Mouse (Mus musculus) layer of hippocampus, adult 9-10 months (tissue): Measurements from ENCODE around the gene Adck2.

ENCODE experiments used
- DNase-seq: peaks from one replicate; pipeline ENCODE4 v3.0.0; 2022; ENCODE audit warnings: low spot score

Gene Adck2

DNA sequence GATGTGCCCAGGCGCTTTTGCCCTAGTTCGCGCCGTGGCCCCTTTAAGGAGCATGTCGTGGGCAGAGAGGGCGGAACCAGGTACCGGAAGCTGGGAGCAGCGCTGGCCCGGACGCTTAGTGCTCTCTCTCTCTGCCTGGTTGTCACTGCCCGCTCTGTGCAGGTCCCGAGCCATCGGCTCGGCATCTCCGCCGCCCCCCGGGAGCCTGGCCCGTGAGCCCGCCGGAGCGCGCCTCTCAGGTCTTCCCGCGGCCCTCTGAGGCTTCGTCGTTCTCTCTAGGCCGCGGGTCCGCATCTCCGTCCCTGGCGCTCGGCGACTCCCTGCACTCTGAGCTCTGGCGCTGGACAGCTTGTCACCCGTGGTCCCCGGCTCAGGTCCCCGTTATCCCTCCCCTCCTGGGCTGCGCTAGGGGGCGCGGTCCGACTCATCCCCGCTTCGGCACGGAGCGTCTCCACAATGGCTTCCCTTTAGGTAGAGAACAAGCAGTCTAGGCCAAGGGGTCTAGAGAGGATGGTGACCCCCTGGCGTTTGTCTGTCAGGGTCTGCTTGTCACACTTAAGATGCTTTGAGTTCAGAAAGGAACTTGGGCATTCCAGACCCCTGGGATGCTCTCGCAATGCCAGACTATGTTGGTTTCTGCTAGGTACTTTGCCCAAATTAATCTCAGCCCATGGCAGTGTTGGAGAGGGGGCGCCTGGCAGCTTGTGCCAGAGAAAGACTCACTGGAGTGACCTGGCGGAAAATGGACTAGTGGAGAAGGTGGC, at the start of gene Adck2:
TSS of gene Adck2 (plus strand) at position 83 of the 764 bp plus-strand sequence.
- peak; percentile 32 for DNase-seq

DNA sequence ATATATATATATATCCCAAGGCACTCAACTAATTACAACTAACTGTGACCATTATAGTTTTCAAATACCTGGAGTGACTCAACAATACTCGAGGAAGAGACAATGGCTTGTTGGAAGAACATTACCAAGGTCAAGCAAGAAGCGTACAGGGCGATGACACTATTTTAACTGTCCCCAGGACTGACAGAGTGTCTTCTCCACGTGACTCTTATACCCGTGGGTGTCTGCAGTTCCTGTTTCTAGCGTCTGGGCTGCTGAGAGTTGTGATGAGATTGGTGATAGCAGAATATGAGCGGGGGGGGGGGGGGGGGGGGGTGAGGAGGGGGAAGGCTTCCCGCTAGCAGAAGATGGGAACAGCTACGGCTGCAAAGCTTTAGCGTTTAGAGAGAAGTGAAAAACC, 46.9 kb upstream of the Adck2 start:
- DNase-seq, result no peak

DNA sequence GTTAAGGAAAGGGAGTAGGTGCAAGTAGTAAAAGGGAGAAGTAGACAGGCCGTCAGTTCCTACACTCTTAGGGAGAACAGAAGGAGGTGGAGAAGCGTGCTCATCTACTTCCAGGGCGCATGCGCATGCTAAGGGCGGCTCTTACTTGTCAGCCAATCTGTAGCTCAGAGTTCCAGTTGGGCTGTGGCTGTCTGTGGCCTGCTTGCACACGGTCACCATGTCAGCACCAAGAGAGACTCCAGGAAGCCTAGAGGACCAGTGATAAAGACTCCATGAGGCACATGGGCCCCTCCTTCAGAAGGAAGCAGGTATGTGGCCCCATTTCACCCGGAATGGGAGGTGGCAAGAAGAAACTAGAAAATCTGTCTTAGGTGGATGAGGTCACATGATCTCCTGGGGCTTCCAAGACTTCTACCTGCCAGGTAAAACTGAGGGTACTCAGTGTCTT, 46.3 kb upstream of the Adck2 start:
- no peak for DNase-seq

DNA sequence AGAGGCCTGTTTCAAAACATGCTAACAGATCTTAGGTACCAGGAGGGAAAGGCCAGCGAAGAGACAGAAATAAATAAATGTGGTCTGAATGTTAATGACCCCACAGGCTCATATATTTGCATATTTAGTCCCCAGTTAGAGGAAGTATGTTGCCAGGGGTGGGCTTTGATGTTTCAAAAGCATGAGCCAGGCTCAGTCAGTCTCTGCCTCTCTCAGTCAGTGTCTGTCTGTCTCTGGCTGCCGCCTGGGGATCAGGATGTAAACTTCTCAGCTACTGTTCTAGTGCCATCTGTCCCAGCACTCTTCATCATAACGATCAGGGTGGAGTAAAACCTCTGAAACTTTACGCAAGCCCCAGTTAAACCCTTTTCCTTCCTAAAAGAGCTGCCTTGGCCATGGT, 45.9 kb upstream of the Adck2 start:
- DNase-seq, result no peak

DNA sequence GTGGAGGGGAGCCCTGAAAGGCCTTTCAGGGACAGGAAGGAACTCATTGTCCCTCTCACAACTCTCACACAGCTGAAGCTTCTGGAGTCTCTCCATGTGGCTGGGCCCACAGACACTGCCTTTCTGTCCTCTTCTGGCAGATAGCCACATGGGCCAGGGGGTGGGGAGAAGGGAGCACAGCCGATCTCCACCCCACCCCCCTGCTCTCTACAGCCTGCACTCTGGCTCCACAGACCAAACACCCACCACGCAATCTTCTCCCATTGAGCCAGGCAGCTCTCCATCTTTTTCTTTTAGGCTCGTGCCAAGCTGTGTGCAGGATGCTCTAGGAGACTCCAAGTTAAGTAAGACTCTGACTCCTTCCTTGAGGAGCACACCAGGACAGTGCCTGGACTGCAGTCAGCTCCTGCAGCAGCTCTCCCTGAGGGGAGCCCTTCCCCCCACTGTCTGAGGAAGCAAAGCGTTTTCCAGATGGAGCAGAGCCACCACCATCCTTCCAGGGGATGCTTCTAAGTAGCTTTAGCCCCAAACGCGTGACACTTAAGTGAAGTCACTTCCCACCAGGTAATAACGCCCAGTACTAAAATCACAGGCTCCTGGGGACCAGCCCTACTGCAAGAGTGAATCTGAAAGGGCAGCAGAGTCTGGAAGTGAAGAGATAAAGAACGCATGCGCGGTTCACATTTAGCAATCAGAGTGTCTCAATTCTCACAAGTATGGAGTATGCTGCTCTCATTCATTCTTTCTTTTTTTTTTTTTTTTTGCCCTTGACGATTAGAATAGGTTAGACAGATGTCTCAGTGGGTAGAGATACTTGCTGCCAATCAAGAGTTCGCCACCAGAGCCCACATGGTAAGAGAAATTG, 44.8 kb upstream of the Adck2 start:
- DNase-seq, result peak; percentile 38

DNA sequence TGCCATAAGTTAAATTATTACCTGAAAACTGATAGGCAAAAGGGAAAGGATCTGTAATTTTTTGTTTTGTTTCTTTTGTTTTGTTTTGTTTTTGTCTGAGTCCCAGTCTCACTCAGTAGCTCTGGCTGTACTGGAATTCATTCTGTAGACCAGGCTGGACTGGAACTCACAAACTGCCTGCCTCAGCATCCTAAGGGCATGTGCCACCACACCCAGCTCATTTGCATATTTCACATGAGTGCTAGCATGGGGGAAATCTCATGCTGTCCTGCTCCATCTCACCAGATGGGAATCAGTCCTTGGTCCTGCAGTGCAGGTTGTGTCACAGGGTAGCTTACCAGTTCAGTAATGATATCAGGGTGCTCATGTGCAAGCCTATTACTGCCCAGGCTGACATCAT, 38.7 kb upstream of the Adck2 start:
- DNase-seq, result no peak

DNA sequence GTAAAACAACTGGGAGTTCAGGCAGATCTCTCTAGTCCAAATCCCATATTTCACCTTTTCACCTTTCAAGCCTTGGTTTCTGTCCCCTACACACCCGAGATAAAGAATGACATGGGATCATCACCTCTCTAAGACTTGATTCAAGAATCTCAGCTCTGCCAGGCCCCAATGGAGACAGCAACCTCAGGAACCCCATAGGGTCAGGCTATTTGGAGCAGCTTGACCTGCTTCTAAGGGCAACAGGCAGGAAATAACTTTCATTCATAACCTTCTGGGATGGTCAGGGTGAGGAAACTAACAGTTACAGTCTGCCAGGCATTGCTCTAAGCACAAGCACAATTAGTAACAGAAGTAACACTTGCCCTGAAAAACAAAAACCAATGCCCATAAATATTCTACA, 37.1 kb upstream of the Adck2 start:
- no peak for DNase-seq

DNA sequence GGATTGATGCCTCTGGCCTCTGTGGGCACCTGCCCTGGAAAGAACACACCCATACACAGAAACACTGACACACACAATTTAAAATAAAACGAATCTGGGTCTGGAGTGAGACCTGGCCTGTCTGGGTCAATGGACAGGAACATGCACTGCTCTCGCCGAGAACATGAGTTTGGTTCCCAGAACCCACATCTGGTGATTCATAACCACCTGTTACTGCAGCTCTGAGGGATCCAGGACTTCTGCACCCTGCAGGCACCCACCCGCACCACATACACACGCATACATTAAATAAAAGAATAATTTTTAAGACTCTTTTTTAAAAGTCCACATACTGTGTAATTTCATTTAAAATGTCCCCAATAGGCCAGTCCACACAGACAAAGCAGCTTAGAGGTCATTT, 36.4 kb upstream of the Adck2 start:
- no peak for DNase-seq

DNA sequence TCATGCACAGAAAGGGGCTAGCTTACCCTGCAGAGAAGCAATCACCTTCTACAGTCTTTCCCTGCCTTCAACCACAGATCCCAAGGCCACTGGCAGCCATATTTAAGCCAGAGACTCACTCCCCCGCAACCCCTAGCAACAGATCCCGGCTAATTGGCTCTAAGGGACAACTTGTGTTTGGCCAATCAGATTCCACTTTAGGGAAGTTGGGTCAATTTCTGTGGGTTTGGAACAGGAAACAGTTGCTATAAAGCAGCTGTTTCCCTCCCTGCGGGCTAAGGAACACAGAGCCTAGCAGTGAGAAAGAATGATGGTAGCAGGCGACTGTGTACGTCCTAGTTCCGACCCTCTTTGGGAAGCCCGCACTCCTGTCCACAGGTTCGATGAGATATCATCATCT, 35.4 kb upstream of the Adck2 start:
- no peak for DNase-seq

DNA sequence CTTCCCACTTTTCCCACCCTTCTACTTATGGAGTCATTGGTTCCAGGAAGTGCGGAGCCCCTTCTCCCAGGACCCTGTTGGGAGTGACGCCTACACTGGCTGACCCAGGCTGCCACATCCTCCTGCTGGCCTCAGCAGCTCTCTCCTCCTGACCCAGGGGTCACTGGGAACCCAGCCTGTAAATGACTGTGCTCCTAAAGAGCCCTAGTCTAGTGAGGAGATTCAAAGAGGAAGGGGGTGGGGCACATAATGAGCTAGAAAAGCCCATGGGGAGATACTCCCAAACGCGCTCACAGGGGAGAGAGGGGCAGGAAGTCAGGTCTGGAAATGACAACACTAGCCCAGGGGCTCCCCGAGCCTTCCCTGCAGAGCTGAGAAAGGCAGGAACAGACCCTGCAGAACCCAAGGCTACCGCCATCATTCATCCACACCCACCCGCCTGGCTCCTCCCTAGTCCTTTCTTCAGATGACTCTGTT, 34.0 kb upstream of the Adck2 start:
- no peak for DNase-seq

DNA sequence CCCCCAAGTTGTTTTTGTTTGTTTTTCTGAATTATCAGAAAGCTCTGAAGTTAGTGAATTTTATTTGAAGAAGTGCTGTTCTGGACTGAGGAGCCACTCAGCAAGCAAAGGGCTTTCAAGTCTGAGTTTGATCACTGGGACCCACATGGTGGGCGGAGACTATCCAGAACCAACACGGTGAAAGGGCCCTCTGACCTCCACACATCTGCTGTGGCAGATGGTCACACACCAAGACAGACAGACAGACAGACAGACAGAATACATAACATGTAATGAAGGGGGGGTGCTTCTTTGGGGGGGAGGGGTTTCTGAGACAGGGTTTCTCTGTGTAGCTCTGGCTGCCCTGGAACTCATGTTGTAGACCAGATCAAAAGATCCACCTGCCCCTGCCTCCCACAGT, 33.1 kb upstream of the Adck2 start:
- no peak for DNase-seq

DNA sequence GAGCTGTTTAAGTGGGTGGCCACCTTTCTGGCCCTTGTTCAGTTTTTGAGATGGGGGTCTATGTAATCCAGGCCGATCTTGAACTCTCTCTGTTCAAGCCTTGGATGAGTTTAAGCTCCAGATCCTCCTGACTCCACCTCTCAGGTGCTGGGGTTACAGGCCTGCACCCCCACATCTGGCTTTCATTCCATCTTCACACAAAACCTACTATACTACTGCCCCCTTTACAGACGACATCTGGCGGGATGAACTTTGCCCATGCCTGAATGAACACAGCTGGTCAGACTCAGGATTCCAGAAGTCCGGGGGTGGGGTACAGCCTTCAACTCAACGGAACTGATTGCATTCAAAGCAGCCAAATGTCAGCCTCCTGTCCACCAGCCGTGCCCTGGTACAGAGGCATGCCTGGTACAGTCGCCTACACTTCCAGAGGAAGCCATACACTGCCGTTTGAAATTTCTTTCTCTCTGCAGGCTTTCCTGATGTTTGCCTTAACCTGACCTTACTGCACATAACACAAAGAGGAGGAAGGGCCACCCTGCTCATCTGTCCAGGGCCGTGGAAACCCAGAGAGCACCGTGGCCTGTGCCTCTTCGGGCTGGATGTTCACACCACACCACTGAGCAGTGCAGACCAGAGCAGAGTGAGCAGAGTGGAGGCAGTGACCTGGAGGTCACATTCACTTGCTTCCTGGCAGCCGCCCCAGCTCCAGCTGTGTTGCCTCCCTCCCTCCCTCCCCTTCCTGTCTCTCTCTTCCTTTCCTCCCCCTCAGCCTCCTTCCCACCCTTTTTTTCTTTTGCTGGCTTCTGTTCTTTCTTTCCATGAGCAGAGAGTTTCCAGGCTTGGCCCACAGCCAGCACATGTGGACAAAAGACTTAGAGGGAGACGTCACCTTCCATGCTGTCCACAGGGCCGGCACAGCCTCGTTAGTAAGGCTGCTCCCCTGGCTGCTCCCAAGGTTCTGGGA, 30.8 kb upstream of the Adck2 start:
- no peak for DNase-seq

DNA sequence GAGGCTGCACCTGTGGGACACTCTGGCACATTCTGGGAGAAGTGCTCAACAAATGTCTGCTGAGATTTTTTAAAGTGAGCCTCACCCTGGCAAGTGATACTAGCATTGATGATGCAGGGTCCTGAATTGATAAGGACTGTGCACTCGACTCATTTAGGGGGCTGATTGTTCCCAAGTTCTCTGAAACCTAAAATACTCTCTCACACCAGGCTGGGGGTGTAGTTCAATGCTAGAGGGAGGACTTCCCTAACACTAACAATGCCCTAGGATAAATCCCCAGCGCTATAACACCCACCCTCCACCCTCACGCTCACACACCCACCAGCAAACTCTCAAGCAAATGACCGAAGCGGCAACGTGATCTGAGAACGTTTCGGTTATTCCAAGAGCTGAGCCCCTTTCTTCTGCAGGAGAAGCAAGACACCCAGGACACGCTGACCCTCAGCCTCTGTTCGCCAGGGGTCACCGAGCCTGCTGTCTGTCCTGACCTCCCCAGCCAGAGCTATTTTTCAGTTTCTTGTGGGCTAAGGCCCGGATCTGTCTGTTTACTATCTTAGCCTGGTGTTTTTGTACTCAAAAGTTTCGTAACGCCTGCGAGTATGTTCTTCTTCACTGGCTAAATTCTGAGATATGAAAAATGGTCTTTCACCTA, 29.8 kb upstream of the Adck2 start:
- DNase-seq, result no peak

DNA sequence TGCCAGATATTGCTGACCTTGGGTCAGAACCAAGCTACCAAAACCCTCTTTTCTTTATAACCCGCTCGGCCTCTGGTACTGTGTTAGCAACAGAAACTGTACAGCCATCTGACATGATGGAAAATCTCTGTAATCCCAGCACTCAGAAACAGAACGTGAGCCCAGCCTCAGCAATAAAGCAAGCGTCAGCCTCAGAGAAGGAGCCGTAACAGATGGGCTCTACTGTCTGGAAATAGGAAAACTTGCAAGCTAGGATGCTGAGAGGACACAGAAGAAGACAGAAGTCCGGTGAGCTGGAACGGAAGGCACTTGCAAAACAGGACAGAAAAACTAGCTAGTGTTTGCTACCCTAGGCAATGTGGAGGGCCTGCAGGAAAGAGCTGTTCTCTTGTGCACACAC, 28.2 kb upstream of the Adck2 start:
- DNase-seq, result no peak

DNA sequence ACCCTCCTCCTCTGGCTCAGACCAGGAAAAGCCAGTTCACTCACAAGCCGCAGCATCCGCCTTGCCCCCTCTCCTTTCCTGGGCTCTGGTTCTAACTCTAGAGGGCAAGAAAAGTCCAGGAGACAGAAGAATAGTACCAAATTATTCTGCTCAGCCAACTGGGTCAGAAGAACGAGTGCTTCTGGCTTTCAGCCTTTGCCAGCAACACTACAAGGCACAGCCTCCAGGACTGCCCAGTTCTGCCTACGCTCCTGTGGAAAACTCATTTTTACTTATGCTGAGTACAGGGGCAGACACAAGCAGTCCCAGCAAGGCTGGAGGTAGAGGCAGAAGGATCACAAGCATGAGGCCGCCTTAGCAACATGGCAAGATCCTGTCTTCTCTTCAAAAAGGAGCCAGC, 25.6 kb upstream of the Adck2 start:
- DNase-seq, result no peak

DNA sequence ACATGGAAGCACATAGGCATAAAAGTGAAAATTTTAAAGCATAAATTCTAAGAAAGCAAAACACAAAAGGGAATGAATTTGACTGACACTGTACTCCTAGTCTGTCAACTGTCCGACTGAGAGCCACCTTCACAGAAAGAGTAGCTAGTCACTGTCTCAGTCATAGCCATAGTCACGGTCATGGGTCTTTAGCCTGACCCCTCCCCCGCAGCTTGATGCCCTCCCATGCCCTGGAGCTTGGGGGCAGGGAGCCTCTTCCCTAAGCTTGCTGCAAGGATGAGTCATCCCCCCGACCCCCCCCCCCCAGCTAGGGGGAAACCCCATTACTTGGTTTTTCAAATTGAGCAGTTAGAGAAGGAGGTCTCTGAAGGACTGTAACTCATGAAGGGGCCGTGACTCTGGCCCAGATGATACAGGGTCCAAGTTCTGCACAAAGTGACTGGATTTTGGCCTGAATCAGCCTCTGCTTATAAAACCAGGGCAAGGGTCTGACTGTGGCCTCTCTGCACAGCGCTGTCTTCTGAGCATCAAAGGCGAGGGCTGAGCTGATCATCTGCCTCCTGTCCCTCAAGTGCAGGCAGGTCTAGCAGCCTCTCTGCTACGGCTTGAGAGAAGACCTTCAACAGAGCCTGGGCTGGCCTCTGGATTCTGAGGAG, 21.6 kb upstream of the Adck2 start:
- no peak for DNase-seq

DNA sequence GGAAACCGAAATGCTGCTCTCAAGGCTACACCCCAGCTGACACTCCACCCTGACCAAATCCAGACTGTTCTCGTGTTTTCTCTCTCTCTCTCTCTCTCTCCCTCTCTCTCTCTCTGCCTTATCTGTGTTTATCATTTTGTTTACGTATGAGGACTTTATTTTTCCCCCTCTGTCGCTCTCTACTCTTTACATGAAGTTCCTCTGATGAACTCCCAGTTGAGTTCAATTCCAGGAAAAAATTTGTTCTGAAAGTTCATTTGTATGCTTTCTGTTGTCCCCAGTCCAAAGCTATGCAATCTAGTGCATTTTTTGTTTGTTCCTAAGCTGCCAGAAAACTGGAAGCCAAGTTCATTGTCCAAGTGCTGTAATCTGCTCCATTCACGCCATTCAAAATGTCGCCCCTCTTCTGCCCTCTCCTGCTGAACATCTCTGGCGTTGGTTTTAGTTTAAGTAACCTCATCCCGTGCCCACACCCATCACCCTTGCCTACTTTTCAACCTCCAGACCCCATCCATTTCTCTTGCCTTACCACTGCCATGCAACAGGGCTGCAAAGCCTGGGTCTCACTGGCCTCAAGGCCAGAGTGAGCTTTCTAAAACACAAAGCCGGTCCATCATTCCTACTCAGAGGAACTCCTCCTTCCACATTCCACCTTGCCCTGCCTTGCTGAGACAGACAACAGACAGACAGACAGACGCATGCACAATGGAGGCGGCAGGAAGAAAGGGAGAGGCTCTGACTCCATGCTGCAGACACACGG, 18.6 kb upstream of the Adck2 start:
- DNase-seq, result no peak

DNA sequence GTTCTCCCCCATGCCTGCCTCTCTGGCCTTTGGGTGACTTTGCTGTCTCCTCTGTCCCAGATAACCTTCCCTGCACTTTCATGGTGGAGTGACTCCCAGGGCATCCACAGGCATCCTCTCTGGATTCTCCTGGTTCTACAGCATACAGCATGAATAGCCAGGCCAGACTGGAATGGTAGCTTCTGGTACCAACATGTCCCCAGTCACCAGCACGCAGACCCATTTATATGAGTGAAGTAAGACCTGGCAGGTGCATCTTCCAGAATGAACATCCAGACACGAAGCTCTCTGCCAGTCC, 18.1 kb upstream of the Adck2 start:
- no peak for DNase-seq

DNA sequence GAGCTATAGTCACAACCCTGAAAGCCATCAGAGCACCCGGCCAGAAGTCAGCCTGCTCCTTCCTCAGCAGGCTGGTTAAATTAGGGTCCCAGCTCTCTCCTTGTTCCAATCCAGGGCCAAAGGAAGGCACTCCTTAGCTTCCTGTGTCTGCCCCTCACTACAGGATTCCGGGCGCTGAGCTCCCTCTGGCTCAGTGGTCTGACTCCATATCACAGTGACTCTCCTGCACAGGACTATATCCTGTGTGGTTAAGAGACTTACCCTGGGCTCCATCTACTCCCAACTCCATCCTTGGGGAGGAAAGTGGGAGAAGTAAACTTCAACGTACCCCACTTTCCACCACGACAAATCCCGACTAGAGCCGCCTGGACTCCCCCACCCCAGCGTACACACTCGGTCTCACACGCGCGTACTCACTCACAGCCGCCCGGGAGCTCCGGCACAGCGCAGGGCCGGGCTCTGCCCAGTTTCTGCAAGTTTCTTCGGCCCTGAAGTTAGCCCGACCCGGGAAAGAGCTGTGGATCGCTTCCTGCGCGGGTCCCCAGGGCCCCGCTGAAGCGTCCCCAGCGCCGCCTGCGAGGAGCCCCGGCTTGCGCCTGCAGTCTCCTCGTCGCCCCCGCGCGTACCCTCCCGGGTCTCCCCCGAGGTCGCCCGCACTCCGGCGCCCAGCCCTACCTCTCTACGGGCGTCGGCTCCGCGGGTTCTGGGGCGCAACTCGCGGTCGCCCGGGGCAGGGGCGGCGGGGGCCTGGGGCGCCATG, 16.6 kb upstream of the Adck2 start:
- no peak for DNase-seq
